Mouse (Mus musculus) MEL (cell line): ENCODE results near the gene Dagla.

Source experiments
- CHD2 ChIP-seq: IDR thresholded peaks from 2 replicates; pipeline ENCODE4 v1.6.1; 2011; ENCODE audit warnings: low read length, improper control_type of control experiment
- CTCF ChIP-seq, 3 experiments: IDR thresholded peaks in 2 of 3; conservative IDR thresholded peaks in 1 of 3; 2 replicates each; pipeline ENCODE4 v1.5.1; 2011 to 2012; ENCODE audit warnings: low read length in 3 of 3, low read depth in 2 of 3, mild to moderate bottlenecking in 2 of 3, improper control_type of control experiment in 1 of 3, inconsistent platforms in 1 of 3, mixed read lengths in 1 of 3, moderate library complexity in 1 of 3; ENCODE audit not compliant: control insufficient read depth in 1 of 3, insufficient read depth in 1 of 3, poor library complexity in 1 of 3, severe bottlenecking in 1 of 3
- EP300 ChIP-seq, 2 experiments: IDR thresholded peaks; 2 replicates each; pipeline ENCODE4 v1.6.1; 2011; ENCODE audit warnings: improper control_type of control experiment in 2 of 2, low read length in 2 of 2, low read depth in 1 of 2, mild to moderate bottlenecking in 1 of 2
- GATA1 ChIP-seq: IDR thresholded peaks from 2 replicates; pipeline ENCODE4 v1.6.1; 2011; ENCODE audit warnings: low read depth, low read length, improper control_type of control experiment
- KAT2A ChIP-seq: conservative IDR thresholded peaks from 2 replicates; pipeline ENCODE4 v1.6.1; 2012; ENCODE audit warnings: low read depth, low read length, improper control_type of control experiment, inconsistent platforms
- NRF1 ChIP-seq: IDR thresholded peaks from 2 replicates; pipeline ENCODE4 v1.6.1; 2014; ENCODE audit warnings: low read depth, mild to moderate bottlenecking, inconsistent platforms, low read length, improper control_type of control experiment, moderate library complexity; ENCODE audit not compliant: poor library complexity, insufficient read depth, severe bottlenecking
- POLR2A ChIP-seq, 2 experiments: IDR thresholded peaks; 2 replicates each; pipeline ENCODE4 v1.6.1; 2011 to 2012; ENCODE audit warnings: low read length in 2 of 2, mild to moderate bottlenecking in 2 of 2, control low read depth in 1 of 2, improper control_type of control experiment in 1 of 2, low read depth in 1 of 2, moderate library complexity in 1 of 2; ENCODE audit not compliant: control insufficient read depth in 1 of 2, insufficient read depth in 1 of 2, poor library complexity in 1 of 2
- TAL1 ChIP-seq: IDR thresholded peaks from 2 replicates; pipeline ENCODE4 v1.6.1; 2012; ENCODE audit warnings: mild to moderate bottlenecking, inconsistent platforms, low read length, moderate library complexity, mixed read lengths
- USF1 ChIP-seq: IDR thresholded peaks from 2 replicates; pipeline ENCODE4 v1.6.1; 2014; ENCODE audit warnings: low read depth, mild to moderate bottlenecking, inconsistent platforms, low read length, improper control_type of control experiment, moderate library complexity
- ZNF384 ChIP-seq: IDR thresholded peaks from 2 replicates; pipeline ENCODE4 v1.6.1; 2012; ENCODE audit warnings: low read depth, mild to moderate bottlenecking, inconsistent platforms, low read length, improper control_type of control experiment

- TF ChIP-seq KAT2A = no peak
- no peak for TF ChIP-seq ZNF384
- TF ChIP-seq EP300 (IDR thresholded peaks at IDR 0.05; ENCODE audit: low read depth in 1 of 2, low read length in 2 of 2) = no peak
- TF ChIP-seq CTCF (IDR thresholded peaks at IDR 0.05 in 2 of 3, conservative IDR thresholded peaks at IDR 0.05 in 1 of 3; ENCODE audit: control insufficient read depth in 1 of 3, insufficient read depth in 1 of 3, low read depth in 2 of 3, low read length in 3 of 3, poor library complexity in 1 of 3, severe bottlenecking in 1 of 3) = no peak
- TF ChIP-seq TAL1 = no peak
- no peak for TF ChIP-seq POLR2A (IDR thresholded peaks at IDR 0.05; ENCODE audit: control insufficient read depth in 1 of 2, insufficient read depth in 1 of 2, low read depth in 1 of 2, low read length in 2 of 2, poor library complexity in 1 of 2)
- TF ChIP-seq USF1 = no peak
- no peak for TF ChIP-seq CHD2
- no peak for TF ChIP-seq GATA1
- no peak for TF ChIP-seq NRF1
These were observed 72.2 kb downstream of the Dagla start for GRCm38 (mm10) chr19:10232327-10233017.
